Mouse (Mus musculus): ENCODE results near the gene Tas1r3. TPM values are rescaled to one million over a fixed set of nuclear protein-coding genes. Genes with fewer than 3 reads are reported as not detected.

The Tas1r3 gene
- polyA plus RNA-seq, 1 experiment: 0.08 TPM

DNA sequence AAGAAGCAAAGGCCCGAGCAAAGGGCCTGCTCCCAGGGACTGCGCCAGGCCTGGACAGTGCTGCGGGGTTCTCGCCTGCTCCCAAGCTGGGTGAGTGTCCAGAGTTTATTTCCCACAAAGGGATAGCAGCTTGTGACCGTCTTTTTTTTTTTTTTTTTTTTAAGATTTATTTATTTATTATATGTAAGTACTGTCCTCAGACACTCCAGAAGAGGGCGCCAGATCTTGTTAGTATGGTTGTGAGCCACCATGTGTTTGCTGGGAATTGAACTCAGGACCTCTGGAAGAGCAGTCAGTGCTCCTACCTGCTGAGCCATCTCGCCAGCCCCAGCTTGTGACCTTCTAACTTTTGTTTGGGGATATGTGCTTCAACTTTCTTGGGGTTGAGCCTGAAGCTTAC lies 42.1 kb downstream of the Tas1r3 start:
- Histone ChIP-seq H3ac (ENCODE audit: control insufficient read depth, insufficient read length, low read depth) (no peak overlapping the region), H3K79me2 (ENCODE audit: control insufficient read depth, insufficient read depth) (peaks cover 89% of the 10 kb centered on the region), H3K4me3 (ENCODE audit: insufficient read depth, poor library complexity, severe bottlenecking) (no peak overlapping the region), H3K79me3 (ENCODE audit: low read depth) (peaks cover 58% of the 10 kb centered on the region), H3K27me3 (ENCODE audit: control insufficient read depth, insufficient read depth, insufficient read length) (no peaks in the 10 kb centered on the region), H3K36me3 (ENCODE audit: control insufficient read depth, insufficient read depth) (peaks cover 97% of the 10 kb centered on the region)
- no peak for TF ChIP-seq CTCF (IDR thresholded peaks at IDR 0.05; ENCODE audit: control insufficient read depth, insufficient read depth, insufficient read length)
- TF ChIP-seq FOSL1 (IDR thresholded peaks at IDR 0.05; ENCODE audit: insufficient read depth, low read length, poor library complexity, severe bottlenecking): no peak
- no peak for TF ChIP-seq MYOD1 (IDR thresholded peaks at IDR 0.05; ENCODE audit: control insufficient read depth, insufficient read length, low read depth)
- TF ChIP-seq CEBPB (IDR thresholded peaks at IDR 0.05; ENCODE audit: low read depth): no peak
- no peak for TF ChIP-seq MAX (IDR thresholded peaks at IDR 0.05)
- no peak for TF ChIP-seq USF1 (IDR thresholded peaks at IDR 0.05; ENCODE audit: low read depth)
- no peak for TF ChIP-seq MYOG (IDR thresholded peaks at IDR 0.05; ENCODE audit: control insufficient read depth, extremely low read depth, insufficient read length)

DNA sequence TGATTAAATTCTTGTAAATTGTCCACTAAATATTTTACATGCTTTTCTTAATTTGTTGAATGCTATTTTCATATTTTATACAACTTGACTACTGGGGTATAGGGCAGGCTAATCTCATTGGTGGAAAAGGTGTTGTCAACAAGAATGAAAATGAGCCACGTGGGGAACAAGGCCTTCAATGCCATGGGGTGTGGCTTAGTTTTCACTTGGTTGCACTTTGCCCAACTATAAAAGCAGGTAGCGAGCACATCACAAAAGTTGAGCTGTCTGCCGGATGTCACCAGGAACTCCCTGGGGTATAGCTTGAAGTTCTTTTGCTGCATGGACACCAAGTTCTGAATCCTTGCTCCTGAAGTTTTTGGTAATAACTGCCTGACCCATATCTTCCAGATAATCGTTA lies 45.6 kb downstream of the Tas1r3 start:
- no peak overlapping the region for H3K4me3 ChIP-seq (ENCODE audit: insufficient read depth, poor library complexity, severe bottlenecking)
- H3K79me3 ChIP-seq (ENCODE audit: low read depth): peaks cover 72% of the 10 kb centered on the region
- peaks cover 99% of the 10 kb centered on the region for H3K79me2 ChIP-seq (ENCODE audit: control insufficient read depth, insufficient read depth)
- TF ChIP-seq MYOG (IDR thresholded peaks at IDR 0.05; ENCODE audit: control insufficient read depth, extremely low read depth, insufficient read length) (no peak), FOSL1 (IDR thresholded peaks at IDR 0.05; ENCODE audit: insufficient read depth, low read length, poor library complexity, severe bottlenecking) (no peak), CEBPB (IDR thresholded peaks at IDR 0.05; ENCODE audit: low read depth) (no peak), MAX (IDR thresholded peaks at IDR 0.05) (no peak), CTCF (IDR thresholded peaks at IDR 0.05; ENCODE audit: control insufficient read depth, insufficient read depth, insufficient read length) (no peak), USF1 (IDR thresholded peaks at IDR 0.05; ENCODE audit: low read depth) (no peak), MYOD1 (IDR thresholded peaks at IDR 0.05; ENCODE audit: control insufficient read depth, insufficient read length, low read depth) (no peak)
- H3ac ChIP-seq (ENCODE audit: control insufficient read depth, insufficient read length, low read depth): no peak overlapping the region
- peaks cover 84% of the 10 kb centered on the region for H3K36me3 ChIP-seq (ENCODE audit: control insufficient read depth, insufficient read depth)
- no peaks in the 10 kb centered on the region for H3K27me3 ChIP-seq (ENCODE audit: control insufficient read depth, insufficient read depth, insufficient read length)

- Histone ChIP-seq H3K79me3 (ENCODE audit: low read depth) (peaks cover 47% of the 10 kb centered on the region), H3K79me2 (ENCODE audit: control insufficient read depth, insufficient read depth) (peaks cover 73% of the 10 kb centered on the region), H3K36me3 (ENCODE audit: control insufficient read depth, insufficient read depth) (peaks cover 73% of the 10 kb centered on the region), H3K4me3 (ENCODE audit: insufficient read depth, poor library complexity, severe bottlenecking) (peak overlapping the region; percentile 55), H3ac (ENCODE audit: control insufficient read depth, insufficient read length, low read depth) (peak overlapping the region; percentile 99), H3K27me3 (ENCODE audit: control insufficient read depth, insufficient read depth, insufficient read length) (no peaks in the 10 kb centered on the region)
- TF ChIP-seq MAX (IDR thresholded peaks at IDR 0.05) (no peak), CEBPB (IDR thresholded peaks at IDR 0.05; ENCODE audit: low read depth) (no peak), FOSL1 (IDR thresholded peaks at IDR 0.05; ENCODE audit: insufficient read depth, low read length, poor library complexity, severe bottlenecking) (no peak)
Measured at GRCm38 (mm10) chr4:155812665-155813181, 50.4 kb downstream of the Tas1r3 start.

- Histone ChIP-seq H3K36me3 (ENCODE audit: control insufficient read depth, insufficient read depth) (peaks cover 69% of the 10 kb centered on the region), H3K79me2 (ENCODE audit: control insufficient read depth, insufficient read depth) (peaks cover 72% of the 10 kb centered on the region), H3K27me3 (ENCODE audit: control insufficient read depth, insufficient read depth, insufficient read length) (no peaks in the 10 kb centered on the region), H3ac (ENCODE audit: control insufficient read depth, insufficient read length, low read depth) (peak within 1 kb of the TSS; percentile 99), H3K79me3 (ENCODE audit: low read depth) (peaks cover 42% of the 10 kb centered on the region), H3K4me3 (ENCODE audit: insufficient read depth, poor library complexity, severe bottlenecking) (peak within 1 kb of the TSS; percentile 55)
- TF ChIP-seq MAX (IDR thresholded peaks at IDR 0.05): peak; percentile 88
- TF ChIP-seq FOSL1 (IDR thresholded peaks at IDR 0.05; ENCODE audit: insufficient read depth, low read length, poor library complexity, severe bottlenecking): no peak
Measured at GRCm38 (mm10) chr4:155811929-155812664, 51.1 kb downstream of the Tas1r3 start, which contains the start of gene Ccnl2. Gene Ccnl2, plus strand, starts transcription at chr4:155812489.

Small RNA genes within 50 kb of the gene (microRNA-seq; reads per million reads assigned to microRNA genes)
- gene Gm22991 (ENCODE audit: borderline microRNAs expressed): not detected

Other genes with a start within 250 kb of the Tas1r3 start
- gene Cdk11b, start 238.5 kb downstream of the Tas1r3 start, polyA plus RNA-seq (2012; fragmentation: generic; extraction: Trizol): 40.4 TPM
- not detected for gene Gm10563, start 218.0 kb downstream of the Tas1r3 start, polyA plus RNA-seq (2012; fragmentation: generic; extraction: Trizol)
- gene Mmp23, start 210.0 kb downstream of the Tas1r3 start, polyA plus RNA-seq (2012; fragmentation: generic; extraction: Trizol): 4.5 TPM
- 16.2 TPM for gene Mib2, start 194.2 kb downstream of the Tas1r3 start, polyA plus RNA-seq (2012; fragmentation: generic; extraction: Trizol)
- 9.0 TPM for gene Fndc10, start 169.0 kb downstream of the Tas1r3 start, polyA plus RNA-seq (2012; fragmentation: generic; extraction: Trizol)
- 92.4 TPM for gene Ssu72, start 158.6 kb downstream of the Tas1r3 start, polyA plus RNA-seq (2012; fragmentation: generic; extraction: Trizol)
- gene Tmem240, start 128.6 kb downstream of the Tas1r3 start, polyA plus RNA-seq (2012; fragmentation: generic; extraction: Trizol): 0.39 TPM
- gene Atad3a, start 102.3 kb downstream of the Tas1r3 start, polyA plus RNA-seq (2012; fragmentation: generic; extraction: Trizol): 72.9 TPM
- gene Vwa1, start 88.7 kb downstream of the Tas1r3 start, polyA plus RNA-seq (2012; fragmentation: generic; extraction: Trizol): 1.0 TPM
- gene Tmem88b, start 77.5 kb downstream of the Tas1r3 start, polyA plus RNA-seq (2012; fragmentation: generic; extraction: Trizol): 0.18 TPM
- gene Ankrd65, start 72.9 kb downstream of the Tas1r3 start, polyA plus RNA-seq (2012; fragmentation: generic; extraction: Trizol): not detected
- 262 TPM for gene Mrpl20, start 60.5 kb downstream of the Tas1r3 start, polyA plus RNA-seq (2012; fragmentation: generic; extraction: Trizol)
- gene Ccnl2, start 50.9 kb downstream of the Tas1r3 start, polyA plus RNA-seq (2012; fragmentation: generic; extraction: Trizol): 18.8 TPM
- gene Aurkaip1, start 32.1 kb downstream of the Tas1r3 start, polyA plus RNA-seq (2012; fragmentation: generic; extraction: Trizol): 140 TPM
- gene Mxra8, start 23.7 kb downstream of the Tas1r3 start, polyA plus RNA-seq (2012; fragmentation: generic; extraction: Trizol): 38.0 TPM
- 46.6 TPM for gene Dvl1, start 16.0 kb downstream of the Tas1r3 start, polyA plus RNA-seq (2012; fragmentation: generic; extraction: Trizol)
- 11.8 TPM for gene Cptp, start 6.1 kb upstream of the Tas1r3 start, polyA plus RNA-seq (2012; fragmentation: generic; extraction: Trizol)
- 68.4 TPM for gene Ints11, start 6.2 kb upstream of the Tas1r3 start, polyA plus RNA-seq (2012; fragmentation: generic; extraction: Trizol)
- gene Pusl1, start 28.4 kb upstream of the Tas1r3 start, polyA plus RNA-seq (2012; fragmentation: generic; extraction: Trizol): 30.7 TPM
- 31.0 TPM for gene Acap3, start 28.5 kb upstream of the Tas1r3 start, polyA plus RNA-seq (2012; fragmentation: generic; extraction: Trizol)
- gene Ube2j2, start 80.5 kb upstream of the Tas1r3 start, polyA plus RNA-seq (2012; fragmentation: generic; extraction: Trizol): 68.2 TPM
- gene C1qtnf12, start 99.0 kb upstream of the Tas1r3 start, polyA plus RNA-seq (2012; fragmentation: generic; extraction: Trizol): 2.4 TPM
- 6.6 TPM for gene B3galt6, start 129.3 kb upstream of the Tas1r3 start, polyA plus RNA-seq (2012; fragmentation: generic; extraction: Trizol)
- gene Sdf4, start 129.5 kb upstream of the Tas1r3 start, polyA plus RNA-seq (2012; fragmentation: generic; extraction: Trizol): 141 TPM
- 0.54 TPM for gene Tnfrsf4, start 150.5 kb upstream of the Tas1r3 start, polyA plus RNA-seq (2012; fragmentation: generic; extraction: Trizol)
- 0.30 TPM for gene Tnfrsf18, start 162.8 kb upstream of the Tas1r3 start, polyA plus RNA-seq (2012; fragmentation: generic; extraction: Trizol)
- gene Ttll10, start 196.1 kb upstream of the Tas1r3 start, polyA plus RNA-seq (2012; fragmentation: generic; extraction: Trizol): not detected
- 19.2 TPM for gene 9430015G10Rik, start 246.6 kb upstream of the Tas1r3 start, polyA plus RNA-seq (2012; fragmentation: generic; extraction: Trizol)